Mouse (Mus musculus) megakaryocyte, embryonic 14.5 days (primary cell): ENCODE measurements around the gene Trmt1. TPM values are rescaled to one million over a fixed set of nuclear protein-coding genes. Genes with fewer than 3 reads are reported as not detected.

Source experiments
- H3K27me3 ChIP-seq: replicated peaks from 2 replicates; pipeline ENCODE3; 2012; ENCODE audit warnings: inconsistent platforms
- H3K36me3 ChIP-seq: replicated peaks from 2 replicates; pipeline ENCODE3; 2012; ENCODE audit warnings: low read length, inconsistent platforms, mixed read lengths
- H3K4me1 ChIP-seq: 2 replicates; pipeline ENCODE4 v1.6.1; 2012; ENCODE audit warnings: inconsistent platforms
- H3K4me3 ChIP-seq: replicated peaks from 2 replicates; pipeline ENCODE3; 2012; ENCODE audit warnings: moderate library complexity, mild to moderate bottlenecking, inconsistent platforms
- H3K9me3 ChIP-seq: 2 replicates; pipeline ENCODE4 v1.6.1; 2012; ENCODE audit warnings: inconsistent platforms
- FLI1 ChIP-seq: IDR thresholded peaks from 2 replicates; pipeline ENCODE4 v1.6.1; 2012; ENCODE audit warnings: low read length, inconsistent platforms, mixed read lengths
- GATA1 ChIP-seq: IDR thresholded peaks from 3 replicates; pipeline ENCODE4 v1.6.1; 2012; ENCODE audit warnings: mixed read lengths, low read length, inconsistent platforms, borderline replicate concordance
- polyA plus RNA-seq: library from polyadenylated mRNA; stranded (reverse); fragments of >175 nt; gene quantifications from 2 replicates; pipeline ENCODE4 v1.2.3, GENCODE M21; 2012; ENCODE audit warnings: low replicate concordance; ENCODE audit not compliant: insufficient read depth

Trmt1 gene
- polyA plus RNA-seq: 107 and 120 TPM in 2 replicates

DNA sequence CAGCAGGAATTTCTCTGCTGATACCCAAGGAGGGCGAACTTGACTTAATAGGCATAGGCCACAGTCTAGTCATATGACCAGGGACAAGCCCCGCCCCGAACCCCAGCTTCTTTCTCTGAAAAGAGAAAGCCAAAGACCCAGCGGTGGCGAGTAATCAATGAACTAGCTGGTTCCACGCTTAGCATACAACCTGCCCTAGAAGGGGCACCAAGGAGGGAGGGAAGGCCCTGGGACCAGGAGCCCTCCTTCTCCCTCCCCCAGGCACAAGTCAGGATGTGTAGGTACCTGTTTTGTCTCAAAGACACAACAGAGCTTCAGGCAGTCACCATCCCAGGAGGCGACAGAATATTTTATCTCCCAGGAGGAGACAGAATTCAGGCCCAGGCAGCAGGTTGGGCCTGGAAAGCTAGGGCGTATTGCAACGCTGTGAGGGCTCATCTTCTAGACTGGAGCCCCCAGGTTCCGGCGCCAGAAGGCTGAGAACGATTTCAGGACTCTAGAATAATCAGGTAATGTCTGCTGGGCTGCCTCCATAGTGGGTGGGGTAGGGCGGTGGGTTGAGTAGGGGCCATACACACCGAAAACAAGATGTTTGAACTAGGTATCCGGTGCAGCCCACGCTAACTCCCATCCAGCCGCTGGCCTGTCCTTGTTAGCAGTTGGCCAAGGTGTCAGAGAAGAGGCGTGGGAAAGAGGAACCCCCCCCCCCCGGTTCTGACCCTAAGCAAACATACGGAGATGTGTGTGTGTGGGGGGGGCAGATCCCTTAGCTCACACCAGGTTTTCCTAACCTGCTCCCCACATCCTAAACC is at the start of gene Trmt1:
Gene Trmt1, plus strand, starts transcription at position 117 of the 812 bp plus-strand sequence.
- peaks cover 79% of the 10 kb centered on the region for H3K4me1 ChIP-seq
- TF ChIP-seq FLI1 (no peak), GATA1 (no peak)
- H3K4me3 ChIP-seq: peak within 1 kb of the TSS; percentile 93
- H3K36me3 ChIP-seq: peaks cover 49% of the 10 kb centered on the region
- no peaks in the 10 kb centered on the region for H3K27me3 ChIP-seq
- no peaks in the 10 kb centered on the region for H3K9me3 ChIP-seq

DNA sequence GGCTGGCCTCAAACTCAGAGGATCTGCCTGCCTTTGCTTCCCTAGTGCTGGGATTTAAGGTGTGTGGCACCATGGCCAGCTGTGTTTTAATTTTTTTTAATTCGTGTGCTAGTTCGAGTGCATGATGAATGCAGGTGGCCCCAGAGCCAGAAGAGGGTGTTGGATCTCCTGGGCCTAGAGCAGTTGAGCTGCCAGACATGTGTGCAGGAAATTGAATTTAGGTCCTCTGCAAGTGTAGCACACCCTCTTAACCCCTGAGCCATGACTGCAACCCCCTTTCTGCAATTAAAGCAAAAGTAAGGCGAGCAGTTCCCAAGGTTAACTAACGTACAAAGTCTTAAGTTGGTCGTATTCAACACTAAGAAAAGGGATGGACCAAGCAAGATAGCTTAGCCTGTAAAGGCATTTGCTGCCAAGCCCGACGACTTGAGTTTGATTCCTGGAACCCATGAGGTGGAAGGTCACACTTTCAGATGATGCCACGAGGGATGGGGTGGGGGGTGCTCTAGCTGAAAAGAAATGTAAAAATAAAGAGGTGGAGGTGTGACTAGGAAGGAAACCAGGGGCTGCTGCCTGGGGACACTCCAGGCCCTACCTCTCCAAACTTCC is 48.1 kb upstream of the Trmt1 start:
- Histone ChIP-seq H3K9me3 (no peaks in the 10 kb centered on the region), H3K4me3 (peak overlapping the region; percentile 94), H3K4me1 (peaks cover 19% of the 10 kb centered on the region), H3K27me3 (peaks cover 47% of the 10 kb centered on the region), H3K36me3 (no peaks in the 10 kb centered on the region)
- TF ChIP-seq GATA1 (no peak), FLI1 (no peak)

DNA sequence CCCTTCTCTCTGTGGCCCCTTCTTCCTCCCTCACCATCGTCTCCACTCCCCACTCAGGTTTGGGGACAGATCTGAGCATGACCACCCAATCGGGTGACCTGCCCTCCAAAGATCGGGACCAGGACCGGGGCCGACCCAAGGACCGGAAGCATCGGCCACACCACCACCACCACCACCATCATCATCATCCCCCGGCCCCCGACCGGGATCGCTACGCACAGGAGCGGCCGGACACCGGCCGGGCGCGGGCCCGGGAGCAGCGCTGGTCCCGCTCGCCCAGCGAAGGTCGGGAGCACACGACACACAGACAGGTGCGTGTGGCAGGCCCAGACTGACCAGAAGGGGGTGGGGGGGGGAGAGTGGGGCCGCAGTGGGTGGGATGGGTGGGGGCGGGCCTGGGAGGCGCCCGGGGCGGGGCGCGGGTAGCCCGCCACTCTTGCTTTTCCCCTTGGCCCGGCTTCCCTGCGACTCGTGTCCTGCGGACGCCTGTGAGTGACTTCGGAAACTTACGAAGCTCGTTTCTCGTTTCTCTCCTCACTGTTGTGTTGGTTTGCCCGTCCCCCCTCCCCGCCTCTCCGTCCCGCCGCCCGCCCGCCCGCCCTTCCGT is 47.4 kb upstream of the Trmt1 start:
- Histone ChIP-seq H3K9me3 (no peaks in the 10 kb centered on the region), H3K4me3 (peak overlapping the region; percentile 94), H3K36me3 (no peaks in the 10 kb centered on the region), H3K4me1 (peaks cover 22% of the 10 kb centered on the region), H3K27me3 (peaks cover 41% of the 10 kb centered on the region)
- TF ChIP-seq FLI1: no peak
- TF ChIP-seq GATA1: no peak

DNA sequence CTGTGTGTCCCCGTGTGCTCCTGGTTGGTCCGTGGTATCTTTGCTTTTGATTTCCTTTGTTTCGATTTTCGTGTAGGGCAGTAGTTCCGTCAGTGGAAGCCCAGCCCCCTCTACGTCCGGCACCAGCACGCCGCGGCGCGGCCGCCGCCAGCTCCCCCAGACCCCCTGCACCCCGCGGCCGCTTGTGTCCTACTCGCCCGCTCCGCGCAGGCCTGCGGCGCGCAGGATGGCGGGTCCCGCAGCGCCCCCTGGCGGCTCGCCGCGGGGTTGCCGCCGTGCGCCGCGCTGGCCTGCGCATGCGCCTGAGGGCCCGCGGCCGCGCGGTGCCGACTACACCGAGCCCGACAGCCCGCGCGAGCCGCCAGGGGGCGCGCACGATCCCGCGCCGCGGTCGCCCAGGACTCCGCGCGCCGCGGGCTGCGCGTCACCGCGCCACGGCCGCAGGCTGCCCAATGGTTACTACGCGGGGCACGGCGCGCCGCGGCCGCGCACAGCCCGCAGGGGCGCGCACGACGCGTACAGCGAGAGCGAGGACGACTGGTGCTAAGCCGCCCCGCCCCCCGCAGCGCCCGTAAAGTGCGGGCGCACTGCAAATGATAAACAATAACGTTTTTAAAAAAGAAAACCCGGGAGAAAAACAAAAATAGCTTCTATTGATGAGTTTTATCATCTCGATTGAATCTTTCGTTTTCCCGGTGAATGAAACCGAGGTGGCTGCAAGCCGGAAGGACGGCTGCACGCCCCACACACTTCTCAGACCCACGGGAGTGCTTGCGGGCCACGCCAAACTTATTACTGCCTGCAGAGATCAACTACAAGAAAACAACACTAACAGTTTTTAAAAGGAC is 46.7 kb upstream of the Trmt1 start:
- H3K9me3 ChIP-seq: no peaks in the 10 kb centered on the region
- TF ChIP-seq FLI1 (no peak), GATA1 (no peak)
- peaks cover 35% of the 10 kb centered on the region for H3K27me3 ChIP-seq
- peak overlapping the region; percentile 94 for H3K4me3 ChIP-seq
- H3K4me1 ChIP-seq: peaks cover 22% of the 10 kb centered on the region
- no peaks in the 10 kb centered on the region for H3K36me3 ChIP-seq

DNA sequence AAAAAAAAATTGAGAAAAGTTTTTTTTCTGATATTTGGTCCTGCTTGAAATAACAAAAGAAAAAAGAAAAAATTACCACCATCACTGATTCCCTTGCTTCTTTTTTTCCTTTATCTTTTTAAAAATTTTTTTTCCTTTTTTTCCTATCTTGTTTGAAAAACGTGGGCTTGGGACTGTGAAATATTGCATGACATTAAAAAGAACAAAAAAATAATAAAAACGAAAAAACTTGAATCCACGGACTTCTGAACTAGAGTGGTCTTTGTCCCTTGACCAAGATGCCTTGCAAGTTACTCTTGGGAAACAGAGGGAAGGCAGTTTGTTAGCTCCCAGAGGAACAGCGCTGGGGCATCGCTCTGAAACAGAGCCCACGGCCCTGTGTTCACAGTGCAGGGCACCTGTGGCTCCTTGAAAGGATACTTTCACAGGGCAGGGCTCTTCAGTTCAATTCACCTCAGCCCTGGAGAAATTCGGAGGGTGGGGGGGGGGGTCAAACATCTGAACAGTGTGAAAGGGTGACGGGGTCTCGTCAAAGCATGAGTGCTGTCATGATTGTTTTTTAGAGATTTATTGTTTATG is 46.0 kb upstream of the Trmt1 start:
- Histone ChIP-seq H3K27me3 (peaks cover 28% of the 10 kb centered on the region), H3K4me3 (peak overlapping the region; percentile 94), H3K9me3 (no peaks in the 10 kb centered on the region), H3K36me3 (no peaks in the 10 kb centered on the region), H3K4me1 (peaks cover 22% of the 10 kb centered on the region)
- TF ChIP-seq GATA1 (no peak), FLI1 (no peak)

DNA sequence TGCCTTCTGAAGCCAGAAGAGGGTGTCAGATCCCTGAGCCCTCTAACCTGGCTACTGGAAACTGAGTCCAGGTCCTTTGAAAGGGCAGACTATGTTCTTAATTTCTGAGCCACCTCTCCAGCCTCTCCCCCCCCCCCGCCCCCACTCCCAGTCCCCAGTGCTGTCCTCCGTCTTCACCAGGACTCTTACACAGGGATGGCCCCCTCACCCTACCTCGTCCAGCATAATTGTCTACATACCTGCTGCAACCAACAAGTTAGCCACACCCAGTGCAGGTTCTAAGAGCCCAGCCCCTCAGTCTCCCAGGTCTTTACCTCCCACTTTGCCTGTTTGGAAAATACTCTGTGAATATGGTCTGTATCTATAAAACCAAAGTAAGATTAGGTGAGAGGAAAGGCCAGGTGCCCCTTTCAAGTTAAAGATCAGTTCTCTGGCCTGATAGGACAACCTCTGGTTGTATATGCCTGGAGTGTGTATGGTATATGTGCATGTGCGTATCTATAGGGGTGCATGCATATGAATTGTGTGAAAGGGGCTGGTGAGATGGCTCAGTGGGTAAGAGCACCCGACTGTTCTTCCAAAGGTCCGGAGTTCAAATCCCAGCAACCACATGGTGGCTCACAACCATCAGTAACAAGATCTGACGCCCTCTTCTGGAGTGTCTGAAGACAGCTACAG is 45.4 kb upstream of the Trmt1 start:
- no peak for TF ChIP-seq FLI1
- TF ChIP-seq GATA1: no peak
- Histone ChIP-seq H3K36me3 (no peaks in the 10 kb centered on the region), H3K4me3 (no peak overlapping the region), H3K27me3 (peaks cover 24% of the 10 kb centered on the region), H3K9me3 (no peaks in the 10 kb centered on the region), H3K4me1 (peaks cover 22% of the 10 kb centered on the region)

DNA sequence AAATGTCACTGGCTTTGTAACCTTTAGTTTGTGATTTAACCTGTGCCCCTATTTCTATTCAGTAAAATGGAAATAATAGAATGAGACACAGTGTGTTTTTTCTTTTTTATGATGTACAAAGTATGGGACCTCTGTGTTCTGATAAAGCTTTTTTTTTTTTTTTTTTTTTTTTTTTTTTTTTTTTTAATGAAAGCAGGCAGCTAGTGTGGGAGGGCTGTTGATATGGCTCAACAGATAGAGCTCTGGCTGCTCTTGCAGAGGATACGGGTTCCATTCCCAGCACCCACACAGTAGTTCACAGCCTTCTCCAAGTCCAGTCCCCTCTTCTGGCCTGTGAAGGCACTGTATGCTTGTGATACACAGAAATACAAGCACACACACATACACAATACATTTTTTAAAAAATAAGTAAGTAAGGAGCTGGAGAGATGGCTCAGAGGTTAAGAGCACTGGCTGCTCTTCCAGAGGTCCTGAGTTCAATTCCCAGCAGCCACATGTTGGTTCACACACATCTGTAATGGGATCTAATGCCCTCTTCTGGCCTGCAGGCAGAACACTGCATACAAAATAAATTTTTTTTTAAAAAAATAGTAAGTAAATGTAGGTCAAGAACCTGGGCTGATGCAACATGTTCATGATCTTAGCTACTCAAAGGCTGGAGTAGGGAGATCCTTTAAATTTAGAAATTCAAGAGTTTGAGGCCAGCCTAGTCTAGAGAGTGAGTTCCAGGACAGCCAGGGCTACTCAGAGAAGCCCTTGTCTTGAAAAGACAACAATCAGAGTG is 44.3 kb upstream of the Trmt1 start:
- TF ChIP-seq GATA1: no peak
- TF ChIP-seq FLI1: no peak
- Histone ChIP-seq H3K4me3 (no peak overlapping the region), H3K4me1 (peaks cover 22% of the 10 kb centered on the region), H3K9me3 (no peaks in the 10 kb centered on the region), H3K27me3 (peaks cover 17% of the 10 kb centered on the region), H3K36me3 (no peaks in the 10 kb centered on the region)

DNA sequence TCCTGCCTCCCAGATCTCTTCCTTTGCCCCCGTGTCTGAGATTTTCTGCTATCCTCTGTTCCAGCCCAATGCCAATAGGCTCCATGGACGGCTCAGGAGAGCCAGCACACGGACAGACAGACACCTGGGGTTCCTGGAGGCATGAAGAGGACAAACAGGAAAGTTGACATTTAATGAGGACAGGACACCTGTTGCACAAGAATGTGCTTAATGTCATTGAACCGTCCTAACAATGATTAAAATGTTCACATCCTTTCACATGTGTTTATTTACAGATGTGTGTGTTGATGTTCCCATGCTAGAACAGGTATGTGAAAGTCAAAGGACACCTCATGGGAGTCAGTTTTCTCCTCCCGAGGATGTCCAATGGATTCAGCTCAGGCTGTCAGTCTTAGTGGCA is 43.1 kb upstream of the Trmt1 start:
- Histone ChIP-seq H3K4me1 (peaks cover 30% of the 10 kb centered on the region), H3K4me3 (no peak overlapping the region), H3K9me3 (no peaks in the 10 kb centered on the region), H3K36me3 (no peaks in the 10 kb centered on the region), H3K27me3 (peaks cover 5% of the 10 kb centered on the region)
- TF ChIP-seq GATA1 (no peak), FLI1 (no peak)
